Mouse (Mus musculus) megakaryocyte, embryonic 14.5 days (primary cell): ENCODE measurements around the gene Il4.

Source experiments
- FLI1 ChIP-seq: IDR thresholded peaks from 2 replicates; pipeline ENCODE4 v1.6.1; 2012; ENCODE audit warnings: low read length, inconsistent platforms, mixed read lengths
- GATA1 ChIP-seq: IDR thresholded peaks from 3 replicates; pipeline ENCODE4 v1.6.1; 2012; ENCODE audit warnings: mixed read lengths, low read length, inconsistent platforms, borderline replicate concordance

DNA sequence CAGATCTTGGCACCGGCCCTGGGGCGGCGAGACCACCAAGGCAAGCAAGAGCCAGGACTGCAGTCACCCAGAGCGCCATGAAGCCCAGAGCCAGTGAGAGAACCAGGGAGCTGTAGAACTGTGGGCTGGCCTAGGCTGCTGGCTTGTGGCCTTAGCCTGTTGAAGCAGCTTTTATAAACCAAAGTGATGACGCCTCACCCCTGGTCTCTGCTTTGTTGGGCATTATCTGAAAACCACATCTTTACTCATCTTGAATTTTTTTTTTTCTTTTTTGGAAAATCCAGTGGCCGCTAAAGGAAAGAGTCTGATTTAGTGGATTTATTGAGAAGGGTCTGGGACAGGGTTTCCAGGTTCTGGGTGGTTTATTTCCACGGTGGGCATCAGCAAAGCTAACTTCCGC lies 16.1 kb upstream of the Il4 start, which contains the start of gene Il13:
- TF ChIP-seq GATA1 (no peak), FLI1 (no peak)
